Mouse (Mus musculus) spleen, postnatal 14 days (tissue): ENCODE data around the gene Tada2a.

Source experiments
- DNase-seq, 2 experiments: peaks; one replicate each; pipeline ENCODE4 v3.0.0; 2021 to 2022; ENCODE audit warnings: low spot score in 2 of 2

Tada2a gene

DNA sequence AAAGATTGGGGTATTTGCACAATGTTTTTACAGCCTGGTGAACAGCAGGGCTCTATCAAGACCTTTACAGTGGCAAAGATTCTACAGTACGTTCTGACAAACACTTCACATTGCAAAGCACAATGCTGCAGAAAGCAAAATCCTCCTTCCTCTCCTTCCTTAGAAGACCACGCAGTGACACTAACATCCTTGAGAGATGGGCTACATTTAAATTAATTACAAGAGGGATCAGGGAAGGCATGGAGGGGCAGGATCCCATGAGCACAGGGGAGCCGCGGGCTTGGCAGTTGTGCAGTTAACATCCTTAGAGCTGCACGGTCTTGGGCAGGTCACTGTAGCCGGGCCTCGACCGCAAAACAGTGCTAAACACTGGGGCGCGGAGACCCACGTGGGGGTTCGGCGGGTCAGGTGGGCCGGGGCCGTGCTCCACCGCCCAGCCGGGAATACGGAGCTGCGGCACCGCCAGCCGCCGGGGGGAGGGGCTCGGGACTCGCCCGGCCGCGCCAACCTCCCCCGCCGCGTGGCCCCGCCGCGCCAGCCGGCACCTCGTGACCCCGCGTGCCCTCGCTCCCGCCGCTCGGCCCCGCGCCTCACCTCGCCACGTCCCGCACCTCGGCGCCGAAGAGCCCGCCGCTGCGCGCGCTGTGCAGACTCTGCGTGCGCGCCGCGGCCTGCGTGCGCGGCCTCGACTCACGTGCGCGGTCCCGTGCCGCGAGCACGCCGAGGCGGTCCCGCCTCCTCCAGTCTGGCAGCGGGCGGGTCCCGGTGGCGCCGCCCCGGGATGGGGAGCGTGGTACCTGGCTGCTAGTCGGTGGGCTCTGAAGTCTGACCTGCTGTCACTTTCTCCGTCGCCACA, at the start of gene Tada2a, which contains the start of gene Acaca:
Tada2a (minus strand) TSS at position 658 of the 856 bp plus-strand sequence.
Acaca (plus strand) TSS at position 730 of the 856 bp plus-strand sequence.
- DNase-seq, result peak; percentile 45 to 73

DNA sequence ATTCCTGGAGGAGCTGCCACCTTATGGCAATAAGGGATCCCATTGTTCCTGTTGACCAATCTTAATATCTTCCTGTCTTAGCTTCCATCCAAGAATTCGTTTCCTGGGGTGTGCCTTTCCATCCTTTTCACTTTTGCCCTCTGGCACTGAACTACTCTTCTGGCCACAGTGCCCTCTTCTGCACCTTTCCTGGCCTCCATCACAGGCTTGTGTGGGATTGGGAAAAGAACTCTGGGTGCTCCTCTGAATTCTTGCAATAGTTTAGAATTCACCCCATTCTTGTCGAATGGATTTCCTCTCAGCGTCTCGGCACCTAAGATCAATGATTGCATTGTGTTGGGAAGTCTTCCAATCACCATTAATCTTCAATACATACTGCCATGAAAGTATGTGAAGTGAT, 49.2 kb upstream of the Tada2a start:
- DNase-seq, result no peak

DNA sequence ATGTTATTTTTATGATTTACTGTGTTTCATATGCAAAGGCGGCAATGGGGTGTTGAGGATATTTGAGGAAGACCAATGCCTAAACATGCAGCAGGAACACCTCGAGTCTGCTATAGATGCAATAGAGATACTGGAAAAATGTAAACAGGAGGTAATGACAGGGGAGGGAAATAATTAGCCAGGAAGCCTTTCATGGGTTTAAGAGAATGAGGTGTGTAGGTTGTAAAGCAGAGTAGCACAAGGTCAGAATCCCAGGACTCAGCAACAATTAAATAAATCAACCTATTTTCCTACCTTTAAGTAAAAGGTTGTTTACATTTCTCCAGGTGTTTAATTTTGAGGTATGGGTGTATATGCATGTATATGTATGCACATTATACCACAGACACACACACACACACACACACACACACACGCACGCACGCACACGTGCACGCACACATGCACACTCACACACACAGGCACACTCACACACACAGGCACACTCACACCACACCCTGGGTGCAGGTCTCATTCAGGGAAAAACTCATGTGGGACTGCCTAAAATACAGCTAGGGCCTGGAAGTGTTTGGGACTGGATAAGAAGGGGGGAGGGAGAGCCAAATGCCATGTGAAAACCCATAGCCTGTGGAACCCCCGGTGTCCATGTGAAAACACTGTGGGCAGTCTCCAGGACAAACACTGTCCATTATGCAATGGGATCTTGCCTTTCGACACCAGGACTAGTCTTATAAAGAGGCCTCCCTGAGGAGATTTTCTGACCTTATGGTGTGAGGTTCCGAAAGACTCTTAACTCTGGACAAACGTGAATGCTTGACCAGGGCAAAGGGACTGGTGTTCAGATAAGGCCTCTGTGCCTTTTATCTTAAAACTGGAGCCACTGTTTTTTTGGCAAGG, 43.4 kb upstream of the Tada2a start:
- no peak for DNase-seq

DNA sequence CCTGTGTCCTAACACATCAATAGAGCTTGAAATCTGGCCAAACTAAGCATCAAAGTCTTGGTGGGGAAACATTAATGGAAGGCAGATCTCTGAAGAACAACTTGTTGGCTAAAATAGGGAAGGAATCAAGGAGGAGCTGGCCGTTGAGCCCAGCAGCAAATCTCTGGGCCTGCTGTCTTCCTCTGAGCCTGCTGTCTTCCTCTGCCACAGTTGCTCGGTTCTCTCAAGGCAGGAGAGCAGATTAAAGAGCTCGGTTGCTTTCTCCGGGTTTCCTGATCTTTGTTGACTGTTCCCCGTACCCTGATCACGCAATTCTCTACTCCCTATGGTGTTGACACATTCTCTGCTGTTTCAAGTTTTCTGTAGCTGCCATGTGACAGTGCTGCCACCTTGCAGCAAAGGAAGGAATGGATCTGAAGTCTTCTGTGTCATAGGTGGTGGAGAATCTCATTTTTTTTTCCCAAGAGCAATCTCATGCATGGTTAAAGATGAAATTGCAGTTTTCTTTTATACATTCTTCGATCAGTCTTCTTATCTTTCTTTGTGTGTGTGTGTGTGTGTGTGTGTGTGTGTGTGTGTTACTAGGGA, 39.4 kb upstream of the Tada2a start:
- DNase-seq, result no peak

DNA sequence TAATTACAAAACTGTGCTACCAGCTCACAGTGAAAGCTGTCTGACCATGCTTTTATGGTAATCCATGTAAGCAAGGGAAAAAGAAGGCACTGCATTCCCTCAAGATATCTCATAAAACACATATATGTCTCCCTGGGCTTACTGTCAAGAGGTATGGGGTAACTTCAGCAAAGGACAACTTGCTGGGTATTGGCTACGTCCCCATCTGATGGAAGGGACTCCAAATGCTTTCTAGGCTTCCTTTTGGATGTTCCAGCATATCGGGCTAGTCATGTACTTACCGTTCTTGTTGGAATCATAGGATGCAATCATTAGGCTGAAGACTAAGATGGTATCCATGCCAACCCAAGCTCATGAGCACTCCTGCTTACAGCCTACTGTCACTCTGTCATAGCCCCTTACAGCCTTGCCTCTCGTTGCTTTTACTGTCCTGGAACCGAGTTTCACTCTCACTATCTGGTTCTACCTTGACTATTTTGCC, 37.7 kb upstream of the Tada2a start, which contains the start of gene Gm11437:
Gm11437 (minus strand) TSS at position 431 of the 481 bp plus-strand sequence.
- DNase-seq, result no peak

DNA sequence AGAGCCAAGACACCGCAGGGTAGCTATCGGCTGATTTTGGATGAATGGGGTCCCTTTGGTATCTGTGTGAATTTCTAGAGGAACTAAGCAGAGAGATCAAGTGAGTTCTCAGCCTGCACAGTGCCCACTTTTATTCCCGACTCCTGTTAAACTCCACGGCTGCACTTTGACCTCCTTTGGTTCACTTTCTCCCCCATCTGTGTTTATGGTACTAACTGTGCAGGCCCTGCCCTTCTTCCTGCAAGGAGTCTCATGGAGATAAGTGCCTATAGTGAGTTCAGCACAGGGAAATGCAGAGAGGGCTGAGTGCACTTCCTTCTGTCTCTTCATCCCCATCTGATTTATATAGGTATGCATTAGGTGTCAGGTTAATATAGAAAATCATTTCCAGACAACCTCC, 35.2 kb upstream of the Tada2a start:
- DNase-seq, result no peak

DNA sequence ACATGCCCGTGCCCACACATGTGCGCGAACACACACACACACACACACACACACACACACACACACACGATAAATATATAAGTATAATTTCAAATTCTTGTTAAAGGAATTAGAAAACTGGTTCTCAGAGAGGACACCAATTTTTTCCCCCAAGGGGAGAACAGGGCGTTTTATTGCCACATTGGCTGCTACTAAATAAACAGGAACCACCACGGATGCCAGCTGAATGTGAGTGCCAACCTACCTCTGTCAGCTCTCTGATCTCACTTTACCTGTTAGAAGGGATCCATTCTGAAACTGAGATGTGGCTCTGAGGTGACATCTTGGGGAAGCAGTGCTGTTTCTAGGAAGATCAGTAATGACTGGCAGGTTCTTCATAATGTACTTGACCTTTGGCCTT, 34.7 kb upstream of the Tada2a start:
- DNase-seq, result no peak

DNA sequence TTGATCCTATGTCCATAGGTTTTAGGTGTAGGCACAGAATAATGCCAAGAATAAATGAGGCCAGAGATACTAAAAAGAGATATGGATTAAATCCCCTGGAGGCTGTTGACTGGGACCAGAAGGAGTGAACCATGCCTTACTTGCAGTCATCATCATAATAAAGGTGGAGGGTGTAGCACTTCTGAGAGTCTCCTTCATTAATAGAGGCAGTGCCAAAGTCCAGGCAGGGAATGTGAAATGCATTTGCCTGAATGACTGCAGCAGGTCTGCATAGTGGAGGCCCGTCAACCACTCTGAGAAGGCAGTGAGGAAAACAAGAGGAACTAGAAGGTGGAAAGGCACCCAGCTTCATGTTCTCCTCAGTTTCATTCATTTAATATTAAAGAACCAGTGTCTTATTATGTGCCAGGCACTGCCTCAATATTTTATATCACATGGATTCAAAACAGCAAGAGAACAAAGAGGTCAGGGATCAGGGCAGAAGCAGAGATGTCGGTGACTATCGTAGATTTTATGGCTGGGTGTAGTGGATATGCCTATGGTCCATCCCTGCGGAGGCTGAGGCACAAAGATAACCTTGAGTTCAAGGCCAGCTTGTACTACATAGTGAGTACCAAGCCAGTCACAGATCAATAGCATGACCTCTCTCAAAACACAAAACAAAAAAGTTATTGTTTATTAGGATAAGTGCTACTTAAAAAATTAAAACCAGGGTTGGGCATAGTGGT, 27.3 kb upstream of the Tada2a start:
- no peak for DNase-seq

DNA sequence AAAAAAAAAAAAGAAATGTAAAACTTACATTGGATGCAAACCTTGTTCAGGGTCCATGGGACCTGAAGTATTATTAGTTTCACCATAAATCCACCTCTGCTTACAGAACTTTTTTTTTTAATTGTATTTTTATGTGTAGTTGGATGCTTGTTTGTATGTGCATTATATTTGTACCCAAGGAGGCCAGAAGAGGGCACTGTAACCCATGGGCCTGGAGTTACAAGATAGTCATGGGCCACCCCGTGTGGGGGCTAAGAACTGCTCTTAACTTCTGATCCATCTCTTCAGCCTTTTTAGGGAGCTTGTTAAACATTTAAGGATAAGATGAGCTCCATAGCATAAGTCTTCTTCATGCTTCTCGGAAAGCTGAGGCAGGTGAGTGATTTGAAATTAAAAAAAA, 21.5 kb upstream of the Tada2a start:
- no peak for DNase-seq

DNA sequence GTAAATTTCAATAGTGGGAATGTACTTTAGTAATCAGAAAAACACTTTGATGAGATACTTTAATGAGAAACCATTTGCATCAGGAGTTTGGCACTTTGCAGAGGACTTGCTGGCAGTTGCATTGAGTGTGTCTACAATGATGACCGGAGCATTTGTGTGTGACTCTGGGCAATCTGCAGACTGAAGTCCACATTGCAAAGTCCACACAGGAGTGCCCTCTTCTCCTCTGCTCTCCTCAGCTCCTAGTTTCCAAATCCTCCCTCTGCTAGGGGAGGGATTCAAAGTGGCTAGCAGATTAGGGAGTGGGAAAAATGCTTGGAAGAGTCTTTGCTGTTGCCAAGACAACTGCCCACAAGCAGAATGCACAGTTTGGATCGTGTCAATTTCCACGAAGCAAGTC, 16.7 kb upstream of the Tada2a start:
- no peak for DNase-seq

DNA sequence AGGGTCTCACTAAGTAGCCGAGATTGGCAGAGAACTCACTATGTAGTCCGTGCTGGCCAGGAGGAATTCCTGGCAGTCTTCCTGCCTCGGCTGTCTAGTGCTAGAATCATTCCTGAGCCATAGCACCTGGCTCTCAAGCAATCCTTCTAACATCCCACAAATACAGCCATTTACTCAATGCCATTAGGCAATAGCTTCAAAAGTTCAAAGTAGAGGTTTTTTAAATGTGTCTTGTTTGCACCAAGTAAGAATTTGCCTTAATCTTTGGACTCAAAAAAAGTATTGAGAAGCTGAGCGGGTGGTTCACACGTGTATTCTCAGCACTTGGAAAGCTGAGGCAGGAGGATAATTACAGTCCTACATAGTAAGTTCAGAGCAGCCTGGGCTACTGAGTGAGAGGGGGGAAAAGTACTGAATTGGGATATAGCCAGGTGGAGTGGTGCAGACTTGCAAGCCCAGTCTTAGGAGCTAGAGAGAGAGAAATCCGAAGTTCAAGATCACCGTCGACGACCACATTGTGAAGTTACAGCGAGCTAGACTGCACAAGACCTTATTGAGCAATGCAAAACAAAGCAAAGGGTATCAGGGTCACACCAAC, 15.9 kb upstream of the Tada2a start:
- no peak for DNase-seq

DNA sequence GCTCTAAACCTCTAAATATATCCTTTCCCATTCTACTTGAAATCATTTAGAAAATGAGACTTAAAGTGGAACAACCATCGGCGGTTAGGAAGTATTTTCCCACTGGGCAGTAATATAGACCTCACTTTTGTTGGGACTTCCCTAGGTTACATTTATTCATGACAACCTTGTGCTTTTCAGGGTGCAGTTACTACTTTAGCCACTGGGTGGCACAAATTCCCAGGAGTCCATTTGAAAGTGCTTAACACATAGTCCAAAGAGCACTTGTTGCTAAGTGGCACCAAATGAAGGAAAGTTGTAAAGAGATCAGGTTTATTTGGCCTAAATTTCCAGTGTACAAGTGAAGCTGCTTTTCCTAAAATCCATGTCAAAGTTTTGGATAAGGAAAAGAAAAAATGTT, 12.4 kb upstream of the Tada2a start:
- DNase-seq, result peak in 1 of 2 experiments; percentile 32

DNA sequence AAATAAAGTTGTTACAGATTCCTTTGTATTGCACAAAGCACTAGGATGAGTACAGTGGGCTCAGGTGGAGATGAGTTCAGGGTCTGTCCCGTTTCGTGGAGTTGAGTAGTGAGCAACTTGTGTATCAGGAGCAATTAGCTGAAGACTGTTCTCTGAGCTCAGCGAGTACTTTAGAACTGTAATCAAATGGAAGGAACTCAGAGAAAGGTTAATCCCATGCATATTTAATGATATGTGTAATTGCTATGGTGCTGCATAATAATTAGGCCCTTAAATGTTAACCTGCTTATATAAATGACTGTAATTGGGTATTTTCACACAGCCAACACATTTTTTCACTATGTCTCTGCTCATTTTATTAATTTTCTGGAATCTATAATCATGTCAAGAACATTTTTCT, 7.1 kb upstream of the Tada2a start:
- no peak for DNase-seq

DNA sequence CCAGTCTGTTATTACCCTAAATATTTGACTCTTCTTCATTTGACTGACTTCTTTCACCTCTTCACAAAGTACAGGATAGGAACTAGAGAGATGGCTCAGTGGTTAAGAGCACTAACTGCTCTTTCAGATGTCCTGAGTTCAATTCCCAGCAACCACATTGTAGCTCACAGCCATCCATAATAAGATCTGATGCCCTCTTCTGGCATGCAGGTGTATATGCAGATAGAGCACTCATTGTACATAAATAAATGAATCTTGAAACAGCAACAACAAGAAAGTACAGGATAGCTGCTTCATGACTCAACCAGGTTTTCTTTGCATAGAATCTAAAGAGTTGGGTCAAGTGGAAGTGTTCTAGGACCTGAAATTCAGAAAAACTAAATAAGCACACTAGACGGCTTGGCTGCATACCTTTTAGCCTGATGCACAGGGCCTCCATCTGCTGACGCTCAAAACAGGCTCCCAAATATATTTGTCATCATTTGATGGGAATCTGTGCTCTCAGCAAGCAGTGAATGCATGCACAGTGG, 5.0 kb upstream of the Tada2a start:
- DNase-seq, result no peak

DNA sequence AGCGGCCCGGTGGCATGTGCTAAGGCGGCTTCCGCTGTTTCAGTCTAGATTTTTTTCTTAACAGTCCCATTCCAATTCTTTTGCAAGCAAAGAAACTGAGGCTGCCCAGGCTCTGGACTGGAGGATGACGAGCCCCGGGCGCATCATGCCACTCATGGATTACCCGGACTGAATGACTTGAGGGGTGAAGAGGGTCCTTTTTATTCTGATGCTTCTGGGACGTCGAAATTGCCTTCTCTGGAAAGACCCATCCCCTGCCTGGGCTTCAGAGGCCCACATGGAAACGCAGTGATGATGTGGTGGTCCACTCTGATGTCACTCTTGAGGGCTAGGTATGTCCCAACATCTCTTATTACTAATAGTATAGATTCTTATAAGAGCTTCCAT, 392 bp upstream of the Tada2a start:
- DNase-seq, result no peak

DNA sequence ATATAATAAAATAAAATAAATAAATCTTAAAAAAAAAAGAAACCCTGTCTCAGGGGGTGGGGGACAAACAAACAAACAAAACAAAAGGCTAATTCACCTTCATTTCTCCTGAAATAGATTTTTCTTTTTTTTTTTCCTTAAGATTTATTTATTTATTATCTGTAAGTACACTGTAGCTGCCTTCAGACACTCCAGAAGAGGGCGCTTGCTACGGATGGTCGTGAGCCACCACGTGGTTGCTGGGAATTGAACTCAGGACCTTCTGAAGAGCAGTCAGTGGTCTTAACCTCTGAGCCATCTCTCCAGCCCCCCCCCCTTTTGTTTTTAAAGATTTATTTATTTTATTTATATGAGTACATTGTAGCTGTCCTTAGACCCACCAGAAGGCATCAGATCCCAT, 1.4 kb downstream of the Tada2a start:
- DNase-seq, result no peak

DNA sequence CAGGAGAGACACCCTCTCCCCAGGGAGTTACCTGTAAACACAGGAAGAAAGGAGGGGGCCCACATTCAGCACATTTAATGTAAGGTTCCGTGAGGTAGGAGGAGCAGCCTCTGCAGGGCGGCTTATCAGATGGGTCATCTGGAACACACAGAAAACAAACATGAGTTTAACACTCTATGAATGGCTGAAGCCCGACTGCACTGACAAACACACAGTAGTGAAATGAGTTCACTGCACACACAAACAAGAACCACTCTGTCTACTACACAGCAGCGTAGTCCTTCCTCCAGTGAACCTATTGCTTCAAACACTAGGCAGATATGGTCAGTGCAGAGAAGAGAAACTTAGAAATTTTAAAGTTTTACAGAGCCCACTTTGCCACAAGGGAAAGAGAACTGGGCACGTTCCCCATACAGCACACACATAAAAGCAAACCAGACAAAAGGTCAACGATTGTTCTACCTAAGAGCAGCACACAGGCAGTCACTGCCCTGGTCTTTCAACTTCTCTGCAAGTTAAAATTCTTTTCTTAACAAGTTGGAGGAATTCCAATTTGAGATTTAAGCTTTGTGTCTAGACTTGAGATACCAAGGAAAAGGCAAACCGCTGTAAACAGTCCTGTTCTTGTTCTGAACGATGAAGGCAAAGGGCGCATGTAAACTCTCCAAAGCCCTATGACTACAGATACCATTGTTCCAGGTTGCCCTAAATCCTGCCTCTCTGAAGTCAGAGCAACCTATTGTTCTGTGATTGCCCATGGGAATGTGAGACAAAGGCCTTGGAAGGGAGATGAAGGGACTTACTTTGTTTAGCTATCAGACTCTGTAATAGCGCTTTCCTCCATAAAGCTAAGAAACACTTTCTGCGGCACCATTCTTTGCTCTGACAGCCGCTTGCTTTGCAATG, 8.1 kb downstream of the Tada2a start:
- no peak for DNase-seq

DNA sequence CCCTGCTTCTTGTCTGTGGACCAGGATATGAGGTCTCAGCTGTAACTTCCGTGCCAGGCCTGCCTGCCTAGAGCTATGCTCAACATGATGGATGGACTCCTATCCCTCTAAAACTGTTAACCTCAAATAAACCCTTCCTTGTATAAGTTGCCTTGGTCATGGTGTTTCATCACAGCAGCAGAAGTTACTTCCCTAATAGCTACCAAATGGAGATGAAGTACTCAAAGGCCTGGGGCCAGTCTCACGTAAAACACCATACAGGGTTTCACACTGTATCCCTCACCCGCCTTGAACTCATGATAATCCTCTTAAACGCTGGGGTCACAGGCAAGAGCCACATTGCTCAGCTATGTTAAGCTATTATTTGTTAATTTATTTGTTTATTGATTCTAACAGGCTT, 12.0 kb downstream of the Tada2a start:
- DNase-seq, result no peak

DNA sequence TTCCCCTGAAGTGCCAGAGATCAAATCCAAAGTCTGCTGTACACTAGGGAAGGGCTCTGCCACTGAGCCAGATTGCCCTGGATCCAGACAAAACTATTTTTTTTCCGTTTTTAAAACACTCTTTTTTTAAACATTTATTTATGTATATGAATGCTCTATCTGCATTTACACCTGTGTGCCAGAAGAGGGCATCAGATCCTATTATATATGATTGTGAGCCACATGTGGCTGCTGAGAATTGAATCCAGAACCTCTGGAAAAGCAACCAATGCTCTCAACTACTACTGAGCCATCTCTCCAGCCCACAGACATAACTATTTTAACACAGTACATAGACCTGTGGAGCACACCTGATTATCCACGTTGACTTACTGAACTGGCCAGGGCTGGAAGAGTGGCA, 13.2 kb downstream of the Tada2a start:
- DNase-seq, result no peak

DNA sequence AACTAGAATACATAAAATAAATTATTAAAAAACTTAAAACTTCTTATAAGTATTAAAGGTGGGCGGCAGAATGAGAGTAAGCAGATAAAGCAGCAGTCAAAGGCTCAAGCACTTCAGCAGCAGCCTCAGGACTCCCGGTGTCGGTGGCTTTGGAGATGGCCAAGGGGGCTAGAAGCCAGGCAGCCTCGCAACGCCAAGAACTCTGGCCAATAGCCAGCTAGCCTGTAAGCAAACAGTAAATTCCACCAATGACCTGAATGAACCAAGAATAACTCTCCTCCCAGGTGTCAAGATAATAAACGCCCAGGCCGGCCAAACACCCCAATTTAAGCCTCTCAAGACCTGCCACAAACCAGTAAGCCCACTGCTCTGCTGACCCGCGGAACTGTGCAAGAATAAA, 13.8 kb downstream of the Tada2a start:
- no peak for DNase-seq
